Mouse (Mus musculus): ENCODE data around the gene Ddx58. TPM values are rescaled to one million over a fixed set of nuclear protein-coding genes. Genes with fewer than 3 reads are reported as not detected.
A peak's percentile ranks its signal among the peaks of the same experiment; 100 is the strongest.

Gene Ddx58
- total RNA-seq (2021): 24.4 and 34.1 TPM in 2 replicates
- long read RNA-seq, partial matches to known transcripts: 9 of 14 reads
- long read RNA-seq, other reads (novel, unspliced or antisense): 1 of 14 reads

DNA sequence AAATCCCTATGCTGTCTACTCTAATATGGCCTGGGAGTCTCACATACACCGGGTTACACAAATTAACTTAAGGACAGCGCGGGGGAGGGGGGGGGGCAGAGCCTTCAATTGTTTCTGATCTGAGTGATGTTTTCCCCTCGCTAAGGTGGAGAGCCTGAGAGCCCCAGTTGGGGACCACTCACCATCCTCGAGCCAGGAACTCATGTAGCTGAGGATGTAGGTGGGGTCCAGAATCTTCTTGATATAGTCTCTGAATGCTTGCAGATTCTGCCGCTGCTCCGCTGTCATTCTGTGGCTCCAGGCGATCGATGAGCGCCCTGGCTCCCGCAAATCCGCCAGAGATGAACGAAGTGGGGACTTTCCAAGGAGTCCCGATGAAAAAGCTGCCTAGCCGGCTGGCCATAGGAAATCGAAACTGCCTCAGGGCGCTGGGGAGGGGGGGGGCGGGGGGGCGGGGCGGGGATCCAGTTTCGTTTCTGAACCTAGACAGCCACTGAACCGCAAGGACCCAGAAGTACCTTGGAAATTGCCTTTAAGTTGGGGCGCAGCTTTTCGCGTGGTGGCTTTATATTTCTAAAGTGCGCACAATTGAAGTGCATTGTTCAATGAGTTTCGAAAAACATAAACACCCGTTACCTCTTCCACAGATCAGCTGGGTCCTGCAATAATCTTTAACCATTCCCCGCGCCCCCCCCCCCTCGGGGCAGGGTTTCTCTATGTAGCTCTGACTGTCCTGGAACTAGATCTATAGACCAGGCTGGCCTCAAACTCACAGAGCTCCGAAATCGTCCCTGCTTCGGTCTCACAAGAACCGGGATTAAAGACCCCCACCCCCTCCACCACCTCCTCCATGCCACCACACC is at the start of gene Ddx58:
Gene Ddx58 (minus strand): TSS at position 420 of the 863 bp plus-strand sequence.
- DNase-seq: peak; percentile 35

DNA sequence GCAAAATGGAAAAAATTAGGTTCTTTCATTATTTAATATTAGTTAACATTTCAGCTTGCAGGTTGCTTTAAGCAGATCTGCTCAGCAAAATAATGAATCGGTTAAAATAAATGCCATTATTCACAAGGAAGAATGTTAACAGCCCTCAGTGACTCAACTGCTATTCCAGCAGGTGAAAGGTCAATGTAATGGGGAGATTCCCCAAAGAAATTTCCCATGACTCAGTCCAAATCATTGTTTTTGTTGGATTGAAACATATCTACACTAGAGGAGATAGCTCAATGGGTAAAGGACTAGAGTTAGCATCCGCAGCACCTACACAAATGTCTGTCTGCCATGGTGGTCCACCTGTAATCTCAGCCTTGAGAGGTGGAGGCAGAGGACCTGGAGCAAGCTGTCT is 49.4 kb upstream of the Ddx58 start:
- no peak for DNase-seq

DNA sequence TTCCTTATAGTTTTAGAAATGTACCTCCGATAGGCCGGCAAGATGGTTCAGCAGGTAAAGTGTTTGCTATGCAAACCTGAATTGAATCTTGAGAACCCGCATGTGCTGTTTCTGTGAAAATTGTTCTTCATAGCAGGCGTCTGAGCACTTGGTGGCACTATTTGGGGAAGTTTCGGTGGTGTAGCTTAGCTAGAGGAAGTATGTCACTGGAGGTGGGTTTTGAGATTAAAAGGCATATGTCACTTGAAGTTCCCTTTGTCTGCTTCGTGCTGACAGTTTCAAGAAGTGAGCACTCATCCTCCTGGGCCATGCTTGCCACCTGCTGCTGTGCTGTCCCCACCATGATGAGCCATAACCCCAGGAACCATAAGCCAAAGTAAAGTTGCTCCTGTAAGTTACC is 47.8 kb upstream of the Ddx58 start:
- DNase-seq: no peak

DNA sequence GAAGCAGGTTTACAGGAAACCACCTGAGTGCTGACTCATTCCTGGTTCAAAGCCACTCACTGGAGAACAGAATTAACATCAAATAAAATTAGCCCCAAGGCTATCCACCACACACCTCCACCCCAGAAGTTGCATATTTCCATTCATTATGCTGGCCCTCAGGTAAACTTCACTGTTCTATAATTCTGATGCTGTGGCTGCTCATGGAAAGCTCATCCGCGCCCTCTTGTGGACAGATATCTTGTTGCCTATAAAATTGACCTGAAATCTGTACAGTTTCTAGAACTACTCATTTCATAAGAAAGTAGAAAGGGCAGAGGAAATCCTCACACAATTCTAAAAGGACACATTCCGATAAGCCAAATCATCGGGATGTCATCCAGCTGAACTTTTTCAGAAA is 46.0 kb upstream of the Ddx58 start:
- DNase-seq: peak; percentile 68

DNA sequence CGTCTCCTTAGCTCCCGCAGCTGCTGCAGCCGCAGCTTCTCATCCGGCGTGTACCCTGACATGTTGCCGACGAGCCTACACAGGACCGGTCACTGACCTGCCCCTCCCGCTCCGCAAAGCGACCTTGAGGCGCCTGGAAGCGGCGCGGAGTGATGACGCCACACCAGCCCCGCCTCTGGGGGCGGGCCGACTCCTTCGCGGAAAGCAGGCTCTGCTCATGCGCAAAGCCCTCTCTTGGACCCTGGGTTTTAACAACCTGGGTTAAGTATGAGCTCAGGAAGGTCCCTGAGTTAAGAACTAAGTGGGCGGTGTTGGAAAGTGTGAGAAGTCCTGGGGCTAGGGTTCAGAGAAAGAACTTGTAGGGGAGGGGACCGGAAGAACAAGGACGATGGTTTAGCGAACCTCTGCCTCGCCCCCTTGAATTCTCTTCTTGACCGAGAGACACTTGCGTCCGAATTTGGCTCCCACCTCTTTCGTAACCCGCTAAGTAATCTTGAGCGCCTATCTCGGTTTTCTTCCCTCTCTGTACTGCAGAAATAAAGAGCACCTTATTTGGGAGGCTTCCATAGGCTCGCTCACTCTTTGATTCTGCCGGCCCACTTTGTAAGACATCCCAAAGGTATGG is 39.8 kb upstream of the Ddx58 start, which contains the start of gene Ndufb6:
Gene Ndufb6 (minus strand): TSS at position 146 of the 625 bp plus-strand sequence.
- DNase-seq: peak; percentile 98

DNA sequence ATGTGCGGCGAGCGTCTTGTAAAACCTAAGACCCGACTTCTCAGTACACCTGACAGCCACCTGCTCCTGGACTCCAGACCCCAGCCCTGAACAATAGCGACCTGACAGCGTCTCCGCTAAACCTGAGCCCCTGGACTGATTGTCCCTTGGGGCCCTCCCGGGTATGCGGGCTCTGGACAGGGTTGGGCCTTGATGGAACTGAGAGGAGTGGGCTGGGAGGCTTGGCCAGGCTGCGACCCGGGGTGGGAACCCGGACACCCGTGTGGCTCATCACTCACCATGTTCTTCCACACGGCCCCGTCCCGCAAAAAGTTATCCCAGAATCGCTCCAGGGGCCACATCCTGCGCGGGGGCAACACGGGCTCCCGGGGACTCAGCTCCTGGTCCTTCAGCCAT is 39.2 kb upstream of the Ddx58 start:
- no peak for DNase-seq

DNA sequence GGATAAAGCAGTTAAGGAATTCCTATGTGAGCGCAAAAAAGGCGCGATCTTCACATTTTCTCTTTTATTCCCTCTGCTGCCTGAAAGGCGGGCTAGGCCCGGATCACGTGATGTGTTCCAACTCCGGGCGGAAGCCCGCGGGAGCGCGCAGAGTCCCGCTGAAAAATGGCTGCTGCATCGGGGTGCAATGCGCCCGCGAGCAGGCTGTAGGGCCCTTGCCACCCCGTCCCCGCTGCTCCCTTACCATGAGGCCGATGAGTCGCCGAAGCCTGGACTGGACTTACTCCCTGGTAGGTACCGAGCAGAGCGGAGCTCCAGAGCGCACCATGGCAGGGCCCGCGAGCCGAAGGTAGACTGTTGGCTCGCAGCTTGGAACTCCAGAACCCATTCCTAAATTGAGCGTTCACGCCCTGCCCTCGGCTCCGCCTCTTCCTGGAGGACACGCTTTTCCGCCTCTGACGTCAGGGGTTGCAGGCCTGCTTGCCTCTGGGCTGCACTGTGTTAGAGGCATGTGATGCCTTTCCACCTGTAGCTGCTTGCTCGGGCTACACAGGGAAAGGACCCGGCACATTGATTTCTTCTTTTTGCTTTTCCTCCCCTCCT is 29.9 kb upstream of the Ddx58 start, which contains the start of the genes Smim27 and Topors:
Gene Smim27 (plus strand): TSS at position 150 of the 603 bp plus-strand sequence.
Gene Topors (minus strand): TSS at position 421 of the 603 bp plus-strand sequence.
- DNase-seq: peak; percentile 95

DNA sequence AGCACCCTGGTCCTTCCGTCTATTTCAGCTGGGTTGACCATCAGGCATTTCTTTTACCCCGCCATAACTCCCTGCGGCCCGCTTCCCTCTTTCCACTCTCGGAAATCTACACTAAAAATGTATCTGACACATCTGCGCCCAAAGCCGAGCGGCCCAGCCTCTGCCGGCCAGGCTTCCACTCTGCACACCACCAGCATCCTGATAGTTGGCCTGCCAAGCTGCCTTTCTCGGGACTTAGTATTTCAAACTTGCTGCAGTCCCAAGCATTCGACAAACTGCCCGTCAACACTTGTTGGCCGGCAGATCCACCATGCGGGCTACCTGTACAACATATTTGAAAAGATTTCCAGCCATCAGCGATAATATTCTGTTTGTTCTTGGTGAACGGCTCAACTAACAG is 29.2 kb upstream of the Ddx58 start:
- DNase-seq: no peak

DNA sequence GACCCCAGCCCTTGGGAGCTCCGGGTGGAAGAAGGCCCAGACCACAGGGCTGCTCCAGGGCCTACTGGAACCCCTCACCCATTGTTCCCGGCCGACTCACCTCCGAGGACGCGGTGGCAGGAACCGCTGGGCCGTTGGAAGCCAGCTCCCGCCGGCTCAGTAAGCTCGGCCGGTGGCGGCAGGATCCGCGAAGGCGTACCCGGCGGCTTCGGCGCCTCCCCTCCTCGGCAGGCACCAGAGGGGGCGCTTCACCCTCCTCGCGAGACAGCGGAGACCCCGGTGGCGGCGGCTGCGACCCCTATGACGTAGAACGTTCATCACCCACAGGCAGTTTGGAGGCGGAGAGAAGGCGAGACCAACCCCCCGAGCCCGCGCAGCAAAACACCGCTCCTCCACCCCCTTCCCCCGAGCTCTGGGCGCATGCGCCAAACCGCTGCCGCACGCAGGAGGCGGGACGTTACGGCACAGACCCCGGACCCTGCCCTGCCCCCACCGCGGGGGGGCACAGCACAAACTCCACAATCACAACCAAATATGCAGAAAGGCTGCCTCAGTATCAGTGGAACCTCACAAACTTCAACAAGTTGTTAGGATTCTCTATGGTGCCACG is 28.7 kb upstream of the Ddx58 start:
- DNase-seq: peak; percentile 95

DNA sequence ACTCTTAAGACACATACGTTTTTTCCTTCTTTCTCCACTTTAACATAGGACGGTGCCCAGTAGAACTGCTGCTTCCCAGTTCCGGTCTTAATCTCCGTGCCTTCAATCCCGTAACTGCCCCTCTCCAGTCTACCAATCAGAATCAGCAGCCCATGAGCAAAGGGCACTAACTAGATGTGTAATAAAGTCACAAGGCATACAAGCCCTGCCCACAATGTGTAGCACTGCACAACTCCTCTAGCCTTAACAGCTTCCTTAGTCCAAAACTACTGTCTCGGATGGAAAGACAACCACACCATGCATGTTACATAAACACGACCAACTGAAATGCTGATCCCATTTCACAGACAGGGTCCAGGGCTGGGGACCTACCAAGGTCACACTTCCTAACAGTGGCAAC is 28.1 kb upstream of the Ddx58 start:
- no peak for DNase-seq

DNA sequence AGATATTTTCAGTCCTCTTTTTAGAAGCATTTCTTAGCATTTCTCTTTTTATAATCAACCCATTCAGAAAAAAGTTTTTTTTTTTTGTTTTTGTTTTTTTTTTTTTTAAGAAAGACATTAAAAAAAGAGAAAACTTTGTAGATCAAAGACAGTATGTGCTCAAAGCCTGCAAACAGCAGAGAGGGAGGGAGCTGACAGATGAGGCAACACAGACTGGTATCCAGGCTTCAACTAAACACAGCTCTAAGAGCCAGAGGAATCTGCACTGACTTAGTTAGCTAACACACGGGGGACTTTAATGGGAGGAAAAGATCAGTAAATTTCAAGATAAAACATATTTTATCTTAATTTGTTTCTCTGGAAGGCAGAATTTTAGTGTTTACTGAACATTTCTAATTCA is 24.7 kb upstream of the Ddx58 start:
- no peak for DNase-seq

DNA sequence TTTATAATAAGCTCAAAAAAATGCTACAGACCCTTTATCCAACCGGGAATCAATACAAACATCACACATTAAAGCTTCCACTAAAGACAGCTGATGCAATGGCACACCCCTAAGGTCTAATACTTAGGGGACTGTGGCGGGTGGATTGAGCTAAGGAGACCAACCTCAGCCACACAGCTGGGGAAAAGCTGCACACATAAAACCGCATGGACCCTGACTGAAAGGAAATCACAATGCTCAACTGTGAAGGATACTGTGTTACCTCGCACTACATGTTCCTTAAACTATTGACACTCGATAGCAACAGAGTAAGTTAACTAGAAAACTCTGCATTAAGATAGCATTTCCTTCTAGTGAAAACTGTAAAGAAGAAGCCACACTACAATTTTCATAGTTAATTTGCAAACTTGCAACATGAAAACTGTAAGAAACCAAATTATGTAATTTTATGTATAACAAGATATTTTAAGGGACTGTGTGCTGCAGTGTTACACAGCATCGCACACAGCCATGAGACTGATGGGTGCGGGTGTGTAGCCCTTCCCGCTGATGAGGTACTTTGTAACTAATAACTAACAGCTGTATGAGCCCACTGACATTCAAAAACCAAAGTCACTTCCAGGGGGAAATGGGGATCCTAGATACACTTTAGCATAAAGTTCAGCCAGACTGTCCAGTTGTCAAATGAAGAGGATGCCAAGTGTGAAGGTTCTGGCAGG is 14.9 kb upstream of the Ddx58 start:
- no peak for DNase-seq

DNA sequence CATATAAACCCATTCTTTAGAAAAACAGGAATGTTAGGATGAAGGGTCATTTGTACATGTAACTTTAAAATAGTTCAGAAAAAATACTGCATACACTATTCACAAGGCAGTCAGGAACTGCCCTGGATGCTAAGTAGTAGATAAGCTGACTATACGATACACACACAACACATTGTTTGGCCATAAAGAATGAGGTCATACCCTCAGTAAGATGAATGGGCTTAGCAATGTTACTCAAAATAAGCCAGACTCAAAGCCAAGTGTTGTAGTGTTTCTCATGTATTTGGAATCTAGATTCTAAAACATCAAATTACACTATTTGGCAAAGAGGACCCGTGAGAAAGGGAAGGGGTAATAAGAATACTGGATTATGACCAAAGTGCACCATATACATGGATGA is 14.1 kb upstream of the Ddx58 start:
- no peak for DNase-seq

DNA sequence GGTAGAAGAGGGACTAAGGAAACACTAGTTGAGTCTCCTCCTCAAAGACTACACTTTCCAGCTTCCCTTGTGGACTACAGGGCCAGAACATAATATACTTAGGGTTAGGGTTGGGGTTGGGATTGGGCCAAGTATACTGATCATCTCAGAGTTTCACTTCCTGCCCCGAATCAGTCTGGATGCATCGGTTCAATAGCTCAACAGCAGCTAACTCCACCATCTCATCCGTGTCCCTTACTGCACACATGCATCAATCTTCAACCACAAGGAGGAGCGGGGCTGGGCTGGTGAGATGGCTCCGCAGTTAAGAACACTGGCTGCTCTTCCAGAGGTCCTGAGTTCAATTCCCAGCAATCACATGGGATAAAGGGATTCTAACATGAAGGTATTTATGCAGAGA is 11.4 kb upstream of the Ddx58 start:
- no peak for DNase-seq

DNA sequence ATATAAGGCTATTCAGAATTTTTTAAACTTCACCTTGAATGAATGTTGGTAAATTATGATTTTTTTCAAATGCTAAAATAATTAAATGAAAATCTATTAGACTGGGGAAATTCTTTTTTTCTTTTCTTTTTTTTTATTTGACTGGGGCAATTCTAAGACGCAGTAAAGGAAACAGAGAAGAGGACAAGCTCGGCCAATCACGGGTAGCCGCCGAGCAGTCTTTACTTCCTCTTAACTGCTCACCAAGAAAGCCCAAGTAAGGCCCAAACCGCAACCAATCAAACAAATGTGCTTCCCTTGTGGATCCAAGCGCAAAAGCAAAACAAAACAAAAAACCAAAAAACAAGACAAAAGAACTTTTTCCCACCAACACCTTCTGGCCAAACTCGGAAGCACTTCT is 4.4 kb upstream of the Ddx58 start:
- DNase-seq: no peak

DNA sequence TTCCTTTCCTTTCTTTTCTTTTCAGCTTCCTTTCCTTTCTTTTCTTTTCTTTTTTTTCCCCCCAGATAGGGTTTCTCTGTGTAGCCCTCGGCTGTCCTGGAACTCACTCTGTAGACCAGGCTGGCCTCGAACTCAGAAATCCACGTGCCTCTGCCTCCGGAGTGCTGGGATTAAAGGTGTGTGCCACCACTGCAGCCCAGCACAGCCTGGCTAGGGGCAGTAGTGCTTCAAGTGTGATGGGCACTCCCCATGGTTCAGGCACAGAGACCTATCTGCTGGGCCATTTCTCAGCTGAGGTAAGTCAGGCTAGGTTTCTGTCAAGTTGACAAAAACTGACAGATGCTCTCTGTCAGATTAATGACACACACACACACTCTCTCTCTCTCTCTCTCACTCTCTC is 3.4 kb upstream of the Ddx58 start:
- DNase-seq: no peak

DNA sequence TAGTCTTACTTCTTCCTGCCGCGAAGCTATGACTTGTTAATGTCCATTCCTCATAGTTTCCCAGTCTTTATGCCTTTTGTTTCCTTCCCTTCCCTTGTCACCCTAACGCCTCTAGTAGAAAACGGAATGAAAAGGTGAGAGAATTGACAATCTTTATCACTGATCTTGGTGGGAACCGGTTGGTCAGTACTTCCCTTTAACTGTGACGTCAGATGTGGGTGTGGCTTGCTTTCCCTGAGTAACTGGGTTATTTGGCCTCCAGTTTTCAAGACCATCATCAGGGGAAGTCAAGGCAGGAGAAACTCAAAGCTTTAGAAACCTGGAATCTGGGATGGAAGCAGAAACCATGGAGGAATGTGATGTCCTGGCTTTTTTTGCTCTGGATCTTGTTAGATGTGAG is 2.3 kb upstream of the Ddx58 start:
- no peak for DNase-seq

DNA sequence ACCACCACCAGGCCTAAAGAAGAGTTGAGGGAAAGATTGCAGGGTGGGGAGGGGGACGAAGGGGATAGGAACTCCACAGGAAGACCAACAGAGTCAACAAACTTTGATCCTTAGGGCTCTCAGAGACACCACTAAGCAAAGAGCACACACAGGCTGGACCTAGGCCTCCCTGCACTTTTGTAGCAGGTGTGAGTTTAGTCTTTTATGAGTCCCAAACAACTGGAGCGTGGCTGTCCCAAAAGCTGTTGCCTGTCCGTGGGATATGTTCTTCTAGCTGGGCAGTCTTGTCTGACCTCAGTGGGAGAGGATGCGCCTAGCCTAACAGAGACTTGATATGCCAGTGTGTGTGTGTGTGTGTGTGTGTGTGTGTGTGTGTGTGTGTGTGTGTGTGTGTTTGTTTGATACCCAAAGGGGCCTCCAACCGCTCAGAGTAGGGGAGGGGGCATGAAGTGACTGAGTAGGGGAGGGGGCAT is 680 bp upstream of the Ddx58 start:
- DNase-seq: no peak

DNA sequence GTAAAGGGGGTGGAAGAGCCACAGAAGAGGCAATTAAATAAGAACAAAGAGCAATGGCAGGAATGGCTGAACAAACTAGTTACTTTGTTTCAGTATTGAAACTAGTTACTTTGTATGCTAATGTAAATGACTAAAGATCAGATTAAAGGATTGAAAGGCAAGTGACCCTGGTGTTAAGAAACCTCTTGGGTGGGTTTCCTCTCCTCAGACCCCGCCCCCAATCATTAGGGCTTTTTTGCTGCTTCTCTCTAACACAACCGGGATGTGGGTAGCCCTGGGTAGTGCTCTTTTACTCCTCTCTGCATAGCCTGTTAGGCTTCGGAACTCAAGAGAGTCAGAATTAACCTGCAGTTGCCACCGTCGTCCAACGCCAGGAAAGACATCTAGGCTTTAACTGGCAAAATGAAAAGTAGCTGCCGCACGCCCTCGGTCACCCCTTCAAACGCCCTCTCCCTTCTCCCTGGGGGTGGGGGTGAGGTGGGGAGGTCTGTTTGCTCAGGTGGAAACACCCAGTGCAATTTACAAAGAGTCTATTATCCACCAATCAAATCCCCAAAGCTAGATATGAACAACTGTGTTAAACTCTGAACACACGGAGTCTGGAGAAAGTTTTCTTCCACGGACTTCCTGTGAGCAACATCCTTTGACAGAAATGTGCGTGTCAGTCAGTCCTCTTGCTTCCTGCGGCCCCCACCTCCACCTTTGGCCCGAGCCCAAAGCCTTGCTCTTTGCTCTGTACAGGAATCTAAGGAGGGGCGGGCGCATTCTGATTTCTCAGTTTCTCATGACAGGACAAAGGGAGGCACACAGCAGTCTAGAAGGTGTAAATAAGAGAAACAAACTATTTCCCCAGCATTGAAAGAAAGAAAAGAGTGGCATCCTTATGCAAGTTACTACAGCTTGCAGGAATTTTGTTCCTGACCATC is 882 bp downstream of the Ddx58 start:
- DNase-seq: peak; percentile 72

DNA sequence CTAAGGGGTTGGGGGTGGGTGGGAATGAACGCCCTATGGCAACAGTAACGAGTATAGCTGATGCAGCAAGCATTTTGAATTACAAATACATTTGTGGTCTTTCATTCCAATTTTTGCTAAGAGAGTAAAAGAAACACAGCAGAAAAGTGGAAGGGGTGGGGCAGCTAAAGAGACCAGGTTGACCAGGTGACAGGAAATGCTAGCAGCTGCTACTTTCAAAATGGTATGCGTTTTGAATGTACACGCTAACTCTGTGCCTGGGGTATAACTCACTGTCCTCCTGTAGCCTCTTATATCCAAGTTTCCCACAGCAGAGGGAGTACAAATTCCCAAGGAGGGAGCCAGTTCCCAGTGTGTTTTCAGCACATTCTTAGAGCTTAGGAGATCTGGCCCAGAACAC is 2.8 kb downstream of the Ddx58 start:
- DNase-seq: no peak

DNA sequence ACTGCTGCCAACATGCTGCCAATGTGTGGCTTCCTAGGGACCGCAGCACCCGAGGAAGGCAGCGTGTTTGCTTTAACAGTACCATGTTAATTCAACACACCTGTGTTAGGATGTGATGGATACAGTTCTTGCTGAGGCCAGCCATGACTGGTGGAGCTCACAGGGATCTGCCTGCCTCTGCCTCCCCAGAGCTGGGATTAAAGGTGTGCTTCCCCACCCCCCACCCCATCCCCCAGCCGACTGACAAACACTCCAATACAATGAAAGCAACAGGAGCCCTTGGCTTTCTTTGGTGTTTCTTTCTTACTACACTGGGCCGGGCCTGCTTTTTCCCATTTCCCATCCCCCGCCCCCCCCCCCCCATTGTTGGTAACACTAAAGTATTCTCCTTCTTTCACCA is 5.4 kb downstream of the Ddx58 start:
- DNase-seq: no peak

Measured in adrenal gland, postnatal 25 days (tissue).